Mouse (Mus musculus) kidney, adult 18-20 months (tissue): ENCODE data around the gene Svip.

Experiments
- DNase-seq: peaks from one replicate; pipeline ENCODE4 v3.0.0; 2021

Svip gene

GRCm38 (mm10) chr7:52005511-52006295 lies at the start of gene Svip:
Svip (minus strand) TSS chr7:52006018.
- DNase-seq, result peak; percentile 95

GRCm38 (mm10) chr7:52037600-52038582 lies 32.1 kb upstream of the Svip start:
- no peak for DNase-seq

GRCm38 (mm10) chr7:52024050-52024626 lies 18.3 kb upstream of the Svip start:
- DNase-seq, result no peak

- no peak for DNase-seq
These were observed 16.2 kb upstream of the Svip start for GRCm38 (mm10) chr7:52022039-52022438.

- no peak for DNase-seq
These were observed 9.8 kb upstream of the Svip start, which contains the start of gene 1700015G11Rik for GRCm38 (mm10) chr7:52015628-52016027. 1700015G11Rik (minus strand) TSS chr7:52015728.

- no peak for DNase-seq
These were observed 9.4 kb upstream of the Svip start for GRCm38 (mm10) chr7:52015180-52015579.

GRCm38 (mm10) chr7:52013457-52013856 lies 7.6 kb upstream of the Svip start:
- DNase-seq, result no peak

GRCm38 (mm10) chr7:52007138-52007537 lies 1.3 kb upstream of the Svip start:
- no peak for DNase-seq

- DNase-seq, result no peak
These were observed 445 bp upstream of the Svip start for GRCm38 (mm10) chr7:52006296-52006630.

- no peak for DNase-seq
These were observed 14.8 kb downstream of the Svip start for GRCm38 (mm10) chr7:51991020-51991419.

- DNase-seq, result no peak
These were observed 18.9 kb downstream of the Svip start for GRCm38 (mm10) chr7:51986909-51987308.

- no peak for DNase-seq
These were observed 20.1 kb downstream of the Svip start for GRCm38 (mm10) chr7:51985763-51986162.

- DNase-seq, result no peak
These were observed 23.5 kb downstream of the Svip start for GRCm38 (mm10) chr7:51982303-51982702.

- no peak for DNase-seq
These were observed 26.5 kb downstream of the Svip start for GRCm38 (mm10) chr7:51979271-51979670.

GRCm38 (mm10) chr7:51975181-51975580 lies 30.6 kb downstream of the Svip start:
- DNase-seq, result no peak

- DNase-seq, result no peak
These were observed 32.3 kb downstream of the Svip start for GRCm38 (mm10) chr7:51973526-51973925.

GRCm38 (mm10) chr7:51973091-51973490 lies 32.7 kb downstream of the Svip start:
- DNase-seq, result no peak

GRCm38 (mm10) chr7:51972252-51972855 lies 33.5 kb downstream of the Svip start:
- DNase-seq, result peak; percentile 27

GRCm38 (mm10) chr7:51969379-51969778 lies 36.4 kb downstream of the Svip start:
- DNase-seq, result no peak

GRCm38 (mm10) chr7:51967581-51967980 lies 38.2 kb downstream of the Svip start:
- no peak for DNase-seq

- DNase-seq, result no peak
These were observed 41.1 kb downstream of the Svip start for GRCm38 (mm10) chr7:51964681-51965080.

- no peak for DNase-seq
These were observed 43.4 kb downstream of the Svip start for GRCm38 (mm10) chr7:51962219-51962952.
